Mouse (Mus musculus): ENCODE data around the gene Efcab2. TPM values are rescaled to one million over a fixed set of nuclear protein-coding genes. Genes with fewer than 3 reads are reported as not detected.
A peak's percentile ranks its signal among the peaks of the same experiment; 100 is the strongest.

The Efcab2 gene
- polyA plus RNA-seq, 1 experiment from 2014 or later = 6.0 TPM

DNA sequence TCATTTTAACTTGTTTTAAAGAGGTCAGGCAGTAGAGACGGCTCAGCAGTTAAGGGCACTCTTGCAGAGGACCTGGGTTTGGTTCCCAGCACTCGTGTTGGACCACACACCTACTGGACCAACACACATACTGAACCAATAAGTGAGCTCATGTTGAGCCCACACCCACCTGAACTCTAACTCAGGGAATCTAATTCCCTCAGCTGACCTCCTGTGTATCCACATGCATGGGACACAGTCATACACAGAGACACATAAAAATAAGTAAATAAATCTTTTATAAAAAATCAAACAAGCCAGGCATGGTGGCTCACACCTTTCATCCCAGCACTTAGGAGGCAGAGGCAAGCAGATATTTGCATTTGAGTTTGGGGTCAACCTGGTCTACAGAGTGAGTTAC lies 44.0 kb downstream of the Efcab2 start:
- H3K9ac ChIP-seq (ENCODE audit: low read depth, low read length) = no peak overlapping the region
- H3K27ac ChIP-seq (ENCODE audit: low read depth, low read length) = no peak overlapping the region
- 84% methylated on average over 2 of the region's 2 CpGs for WGBS
- H3K9me3 ChIP-seq (ENCODE audit: control insufficient read depth, low read length) = no peaks in the 10 kb centered on the region
- no peaks in the 10 kb centered on the region for H3K27me3 ChIP-seq (ENCODE audit: control insufficient read depth, insufficient read depth, low read length)
- ATAC-seq (ENCODE audit: low FRiP score, low TSS enrichment) = no peak
- no peaks in the 10 kb centered on the region for H3K36me3 ChIP-seq (ENCODE audit: control insufficient read depth, insufficient read depth, low read length)
- no peak overlapping the region for H3K4me2 ChIP-seq (replicated peaks; ENCODE audit: low read depth, low read length)
- no peaks in the 10 kb centered on the region for H3K4me1 ChIP-seq (ENCODE audit: control insufficient read depth, insufficient read depth, low read length)
- H3K4me3 ChIP-seq (ENCODE audit: low read length) = no peak overlapping the region

DNA sequence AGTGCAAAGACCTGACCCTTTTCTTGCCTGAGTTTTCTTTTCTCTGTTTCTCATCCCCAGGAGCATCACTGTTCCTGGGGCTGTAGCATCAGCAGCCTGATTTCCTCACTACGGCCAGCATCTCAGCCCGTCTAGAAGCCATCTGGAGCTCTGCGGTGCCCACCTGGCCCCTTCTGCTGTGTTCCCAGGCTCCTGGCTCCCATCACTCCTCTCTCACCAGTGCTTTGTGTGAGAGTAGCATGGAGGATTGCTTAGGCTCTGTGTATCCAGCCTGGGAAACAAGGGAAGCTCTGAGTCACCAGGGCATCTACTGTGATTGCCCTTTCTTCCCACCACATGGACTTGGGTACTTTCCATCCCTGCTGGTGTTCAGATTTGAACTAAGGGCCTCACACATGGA lies 48.2 kb downstream of the Efcab2 start:
- Histone ChIP-seq H3K36me3 (ENCODE audit: control insufficient read depth, insufficient read depth, low read length) (no peaks in the 10 kb centered on the region), H3K4me1 (ENCODE audit: control insufficient read depth, insufficient read depth, low read length) (no peaks in the 10 kb centered on the region), H3K9me3 (ENCODE audit: control insufficient read depth, low read length) (no peaks in the 10 kb centered on the region), H3K9ac (ENCODE audit: low read depth, low read length) (no peak overlapping the region), H3K4me2 (replicated peaks; ENCODE audit: low read depth, low read length) (no peak overlapping the region), H3K27me3 (ENCODE audit: control insufficient read depth, insufficient read depth, low read length) (no peaks in the 10 kb centered on the region), H3K27ac (ENCODE audit: low read depth, low read length) (no peak overlapping the region), H3K4me3 (ENCODE audit: low read length) (no peak overlapping the region)
- no peak for ATAC-seq (ENCODE audit: low FRiP score, low TSS enrichment)
- 91% methylated on average over 3 of the region's 3 CpGs for WGBS

DNA sequence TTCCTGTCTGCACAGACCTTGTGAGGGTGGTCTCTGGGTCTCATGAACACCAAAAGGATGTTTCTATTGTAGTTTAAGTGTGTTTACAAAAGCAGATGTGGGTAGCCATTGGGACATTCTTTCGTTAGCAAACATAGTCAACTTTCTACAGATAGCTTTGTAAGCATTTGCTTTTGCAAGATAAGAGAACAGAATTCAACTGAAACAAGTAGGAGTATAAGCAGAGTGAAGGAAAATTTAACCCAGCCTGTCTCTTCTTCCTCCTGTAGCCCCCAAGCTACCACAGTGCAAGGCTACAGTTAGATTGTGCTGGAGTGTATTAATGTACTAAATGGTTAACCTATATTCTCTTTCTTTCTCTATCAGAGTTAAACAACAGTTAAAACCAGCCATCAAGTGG lies 49.2 kb downstream of the Efcab2 start:
- ATAC-seq (ENCODE audit: low FRiP score, low TSS enrichment) = no peak

DNA sequence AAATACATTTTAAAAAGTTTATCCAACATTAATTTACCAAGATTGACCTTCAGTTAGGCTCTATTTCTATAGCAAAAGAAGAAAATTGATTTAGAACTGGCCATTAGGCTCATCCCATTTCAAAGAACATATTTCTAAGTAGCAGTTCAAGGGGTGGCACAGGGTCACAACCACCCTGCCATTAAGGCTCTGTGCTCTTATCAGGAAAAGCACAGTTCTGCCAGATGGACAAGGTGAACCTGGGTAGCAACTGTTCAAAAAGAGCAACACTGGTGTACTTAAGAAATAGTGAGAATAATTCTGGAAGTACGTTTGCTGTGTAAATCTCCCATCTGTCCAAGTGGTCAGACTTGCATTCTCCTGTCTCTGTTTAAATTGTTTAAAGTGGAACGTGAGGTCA lies 52.1 kb downstream of the Efcab2 start:
- 69% methylated on average over 2 of the region's 2 CpGs for WGBS
- Histone ChIP-seq H3K4me1 (ENCODE audit: control insufficient read depth, insufficient read depth, low read length) (no peaks in the 10 kb centered on the region), H3K27ac (ENCODE audit: low read depth, low read length) (no peak overlapping the region), H3K4me3 (ENCODE audit: low read length) (no peak overlapping the region), H3K36me3 (ENCODE audit: control insufficient read depth, insufficient read depth, low read length) (no peaks in the 10 kb centered on the region), H3K27me3 (ENCODE audit: control insufficient read depth, insufficient read depth, low read length) (no peaks in the 10 kb centered on the region), H3K9me3 (ENCODE audit: control insufficient read depth, low read length) (no peaks in the 10 kb centered on the region), H3K9ac (ENCODE audit: low read depth, low read length) (no peak overlapping the region), H3K4me2 (replicated peaks; ENCODE audit: low read depth, low read length) (no peak overlapping the region)
- no peak for ATAC-seq (ENCODE audit: low FRiP score, low TSS enrichment)

More for the DNA sequence above, 49.2 kb downstream of the Efcab2 start:
- H3K27me3 ChIP-seq (ENCODE audit: control insufficient read depth, insufficient read depth, low read length) = no peaks in the 10 kb centered on the region
- H3K4me2 ChIP-seq (replicated peaks; ENCODE audit: low read depth, low read length) = no peak overlapping the region
- no peak overlapping the region for H3K27ac ChIP-seq (ENCODE audit: low read depth, low read length)
- no peaks in the 10 kb centered on the region for H3K9me3 ChIP-seq (ENCODE audit: control insufficient read depth, low read length)
- no peak overlapping the region for H3K4me3 ChIP-seq (ENCODE audit: low read length)
- H3K9ac ChIP-seq (ENCODE audit: low read depth, low read length) = no peak overlapping the region
- H3K36me3 ChIP-seq (ENCODE audit: control insufficient read depth, insufficient read depth, low read length) = no peaks in the 10 kb centered on the region
- WGBS = 80% methylated on average over 1 of the region's 1 CpGs
- H3K4me1 ChIP-seq (ENCODE audit: control insufficient read depth, insufficient read depth, low read length) = no peaks in the 10 kb centered on the region

DNA sequence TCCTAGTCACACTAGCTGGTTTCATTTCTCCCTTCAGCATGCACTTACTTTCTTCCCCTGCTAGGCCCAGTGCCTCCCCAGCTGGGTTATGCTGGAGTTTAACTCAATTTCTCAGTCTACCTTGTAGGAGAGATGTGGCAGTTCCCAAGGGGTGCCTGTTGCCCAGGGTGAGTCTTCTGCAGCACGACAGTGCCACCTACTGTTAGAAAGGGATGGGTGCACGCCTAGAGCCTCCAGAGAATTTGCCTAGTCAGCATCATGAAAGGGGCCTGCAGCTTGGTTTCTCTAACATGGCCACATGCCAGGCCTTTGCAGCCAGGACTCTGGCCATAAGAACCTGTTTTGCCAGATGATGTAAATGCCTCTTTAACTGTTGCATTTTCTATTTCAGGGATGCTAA lies 57.8 kb downstream of the Efcab2 start:
- Histone ChIP-seq H3K4me1 (ENCODE audit: control insufficient read depth, insufficient read depth, low read length) (no peaks in the 10 kb centered on the region), H3K9me3 (ENCODE audit: control insufficient read depth, low read length) (no peaks in the 10 kb centered on the region), H3K4me2 (replicated peaks; ENCODE audit: low read depth, low read length) (no peak overlapping the region), H3K9ac (ENCODE audit: low read depth, low read length) (no peak overlapping the region), H3K36me3 (ENCODE audit: control insufficient read depth, insufficient read depth, low read length) (no peaks in the 10 kb centered on the region), H3K27me3 (ENCODE audit: control insufficient read depth, insufficient read depth, low read length) (no peaks in the 10 kb centered on the region), H3K27ac (ENCODE audit: low read depth, low read length) (no peak overlapping the region), H3K4me3 (ENCODE audit: low read length) (no peak overlapping the region)
- 2% methylated on average over 2 of the region's 2 CpGs for WGBS
- ATAC-seq (ENCODE audit: low FRiP score, low TSS enrichment) = peak; percentile 95

DNA sequence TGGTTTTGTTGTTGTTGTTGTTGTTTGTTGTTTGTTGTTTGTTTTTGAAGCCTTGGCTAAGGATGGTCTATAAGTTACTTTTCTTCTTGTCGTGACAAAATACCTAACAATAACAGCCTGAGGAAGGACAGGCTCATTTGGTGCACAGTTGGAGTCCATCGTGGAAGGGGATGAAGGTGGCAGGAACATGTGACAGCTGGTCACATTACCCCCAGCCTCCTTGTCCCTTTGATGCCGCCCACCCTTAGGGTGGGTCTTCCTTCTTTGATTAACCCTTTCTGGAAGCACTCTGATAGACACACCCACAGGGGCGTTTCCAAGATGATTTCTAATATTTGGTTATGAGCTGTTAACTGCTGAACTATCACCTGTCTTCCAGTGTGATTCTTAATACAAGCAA lies 58.3 kb downstream of the Efcab2 start:
- WGBS = 25% methylated on average over 4 of the region's 4 CpGs

DNA sequence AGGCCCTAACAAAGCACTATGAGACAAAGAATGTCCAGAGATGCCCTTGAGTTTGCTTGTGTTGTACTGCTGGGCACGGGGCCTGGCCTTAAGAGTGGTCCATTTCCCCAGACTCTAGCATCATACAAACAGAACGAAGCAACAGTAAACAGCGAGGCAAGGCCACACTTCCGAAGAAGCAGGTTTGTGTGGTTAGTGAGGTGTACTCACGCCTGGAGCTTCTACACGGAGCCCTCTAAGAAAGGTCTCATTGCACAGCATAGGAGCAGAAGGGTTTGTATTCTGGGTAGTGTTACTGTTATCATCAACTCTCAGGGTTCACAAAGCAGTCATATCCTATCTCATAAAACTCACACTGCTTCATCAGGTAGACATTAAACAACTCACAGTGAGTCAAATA lies 61.7 kb downstream of the Efcab2 start:
- Histone ChIP-seq H3K9me3 (ENCODE audit: control insufficient read depth, low read length) (no peaks in the 10 kb centered on the region), H3K36me3 (ENCODE audit: control insufficient read depth, insufficient read depth, low read length) (no peaks in the 10 kb centered on the region), H3K4me1 (ENCODE audit: control insufficient read depth, insufficient read depth, low read length) (no peaks in the 10 kb centered on the region), H3K4me2 (replicated peaks; ENCODE audit: low read depth, low read length) (no peak overlapping the region), H3K9ac (ENCODE audit: low read depth, low read length) (no peak overlapping the region), H3K27ac (ENCODE audit: low read depth, low read length) (no peak overlapping the region), H3K4me3 (ENCODE audit: low read length) (no peak overlapping the region), H3K27me3 (ENCODE audit: control insufficient read depth, insufficient read depth, low read length) (no peaks in the 10 kb centered on the region)
- no peak for ATAC-seq (ENCODE audit: low FRiP score, low TSS enrichment)
- WGBS = 76% methylated on average over 6 of the region's 6 CpGs

More for the DNA sequence above, 58.3 kb downstream of the Efcab2 start:
- no peak overlapping the region for H3K4me3 ChIP-seq (ENCODE audit: low read length)
- ATAC-seq (ENCODE audit: low FRiP score, low TSS enrichment) = peak; percentile 56; the same call in 1 of the 2 replicates
- H3K27ac ChIP-seq (ENCODE audit: low read depth, low read length) = no peak overlapping the region
- H3K9ac ChIP-seq (ENCODE audit: low read depth, low read length) = no peak overlapping the region
- H3K36me3 ChIP-seq (ENCODE audit: control insufficient read depth, insufficient read depth, low read length) = no peaks in the 10 kb centered on the region
- H3K9me3 ChIP-seq (ENCODE audit: control insufficient read depth, low read length) = no peaks in the 10 kb centered on the region
- H3K4me1 ChIP-seq (ENCODE audit: control insufficient read depth, insufficient read depth, low read length) = no peaks in the 10 kb centered on the region
- H3K27me3 ChIP-seq (ENCODE audit: control insufficient read depth, insufficient read depth, low read length) = no peaks in the 10 kb centered on the region
- no peak overlapping the region for H3K4me2 ChIP-seq (replicated peaks; ENCODE audit: low read depth, low read length)

DNA sequence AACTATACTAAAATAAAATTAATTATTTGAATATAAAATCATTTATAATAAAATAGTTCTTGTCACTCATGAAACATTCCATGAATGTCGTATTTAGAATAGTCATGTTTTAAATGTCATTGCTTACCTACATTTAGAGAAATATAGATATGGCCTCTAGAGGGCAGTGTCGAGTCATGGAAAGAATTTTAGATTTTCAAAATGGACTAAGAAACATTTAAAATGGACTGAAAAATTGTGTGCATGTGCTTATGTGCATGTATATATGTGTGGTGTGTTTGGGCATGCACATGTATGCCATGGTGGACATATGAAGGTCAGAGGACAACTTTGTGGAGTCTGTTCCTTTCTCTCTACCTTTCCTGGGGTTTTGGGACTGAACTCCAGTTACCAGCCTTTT lies 62.4 kb downstream of the Efcab2 start:
- no peak overlapping the region for H3K9ac ChIP-seq (ENCODE audit: low read depth, low read length)
- no peak overlapping the region for H3K4me3 ChIP-seq (ENCODE audit: low read length)
- WGBS = 6% methylated on average over 2 of the region's 2 CpGs
- no peaks in the 10 kb centered on the region for H3K4me1 ChIP-seq (ENCODE audit: control insufficient read depth, insufficient read depth, low read length)
- no peak overlapping the region for H3K27ac ChIP-seq (ENCODE audit: low read depth, low read length)
- ATAC-seq (ENCODE audit: low FRiP score, low TSS enrichment) = no peak
- H3K9me3 ChIP-seq (ENCODE audit: control insufficient read depth, low read length) = no peaks in the 10 kb centered on the region
- no peak overlapping the region for H3K4me2 ChIP-seq (replicated peaks; ENCODE audit: low read depth, low read length)
- H3K36me3 ChIP-seq (ENCODE audit: control insufficient read depth, insufficient read depth, low read length) = no peaks in the 10 kb centered on the region
- H3K27me3 ChIP-seq (ENCODE audit: control insufficient read depth, insufficient read depth, low read length) = no peaks in the 10 kb centered on the region

DNA sequence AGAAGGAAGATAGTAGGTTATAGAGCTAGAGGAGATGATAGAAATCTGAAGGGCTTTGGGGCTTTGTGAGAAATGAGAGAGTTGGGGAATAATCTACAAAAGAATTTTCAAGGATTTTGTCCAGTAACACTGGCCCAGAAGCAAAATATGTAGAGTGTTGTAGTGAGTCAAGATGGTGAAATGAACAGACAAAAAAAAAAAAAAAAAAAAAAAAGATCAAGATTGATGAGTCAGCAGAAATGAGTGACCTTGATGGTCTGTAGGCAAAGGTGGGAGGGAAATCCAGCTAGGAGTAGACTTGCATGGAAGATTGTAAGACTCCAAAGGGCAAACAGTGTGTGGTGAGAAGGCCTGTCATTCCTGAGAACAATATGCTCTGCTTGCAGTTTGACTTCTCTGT lies 78.0 kb downstream of the Efcab2 start:
- Histone ChIP-seq H3K27ac (ENCODE audit: low read depth, low read length) (no peak overlapping the region), H3K9ac (ENCODE audit: low read depth, low read length) (no peak overlapping the region), H3K9me3 (ENCODE audit: control insufficient read depth, low read length) (no peaks in the 10 kb centered on the region), H3K4me3 (ENCODE audit: low read length) (no peak overlapping the region), H3K4me1 (ENCODE audit: control insufficient read depth, insufficient read depth, low read length) (0 out of 2 replicates have a peak, but pooled peaks cover under 1% of the 10 kb centered on the region), H3K27me3 (ENCODE audit: control insufficient read depth, insufficient read depth, low read length) (no peaks in the 10 kb centered on the region), H3K36me3 (ENCODE audit: control insufficient read depth, insufficient read depth, low read length) (no peaks in the 10 kb centered on the region), H3K4me2 (replicated peaks; ENCODE audit: low read depth, low read length) (no peak overlapping the region)
- ATAC-seq (ENCODE audit: low FRiP score, low TSS enrichment) = no peak

All from kidney, embryonic 14.5 days (tissue).